Mouse (Mus musculus) mouse trophoblast stem cell (cell line): ENCODE data around the gene Trim46.

Experiments used
- in situ Hi-C, 2 experiments: fragments of 300-500 bp; cut with MseI, MboI; formaldehyde crosslinking; loops; 2 replicates in 1 of 2; 3 replicates in 1 of 2; pipeline ENCODE4 v1.15.1; 2025

The Trim46 gene

GRCm38 (mm10) chr3:89246261-89247100 is at the start of gene Trim46:
Trim46 (minus strand) TSS chr3:89246309.
- in situ Hi-C loops = loop anchor here in 1 of 2 experiments (10.0 kb wide), 1 partner anchor 48 kb away; no protein-coding TSS in a partner anchor

GRCm38 (mm10) chr3:89295685-89296230 is 49.6 kb upstream of the Trim46 start:
- in situ Hi-C loops = loop anchor here in 1 of 2 experiments (10.0 kb wide), 1 partner anchor 51 kb away; the partner anchor contains the start of genes Krtcap2 and Trim46

- in situ Hi-C loops = loop anchor here (5.0 to 10.0 kb wide), 2 partner anchors 42 to 49 kb away; partner anchors contain the start of genes Krtcap2 (in 1 of the 2) and Trim46 (in 1 of the 2)
Observed at GRCm38 (mm10) chr3:89294195-89294594, 48.1 kb upstream of the Trim46 start.

- in situ Hi-C loops = loop anchor here (5.0 to 10.0 kb wide), 2 partner anchors 41 to 49 kb away; partner anchors contain the start of genes Krtcap2 (in 1 of the 2) and Trim46 (in 1 of the 2)
Observed at GRCm38 (mm10) chr3:89293247-89293918, 47.3 kb upstream of the Trim46 start.

GRCm38 (mm10) chr3:89292303-89292702 is 46.2 kb upstream of the Trim46 start:
- in situ Hi-C loops = loop anchor here (5.0 to 10.0 kb wide), 2 partner anchors 40 to 48 kb away; partner anchors contain the start of genes Krtcap2 (in 1 of the 2) and Trim46 (in 1 of the 2)

- in situ Hi-C loops = loop anchor here (5.0 to 10.0 kb wide), 2 partner anchors 40 to 47 kb away; partner anchors contain the start of genes Krtcap2 (in 1 of the 2) and Trim46 (in 1 of the 2)
Observed at GRCm38 (mm10) chr3:89291874-89292273, 45.8 kb upstream of the Trim46 start.

GRCm38 (mm10) chr3:89288503-89288928 is 42.4 kb upstream of the Trim46 start:
- in situ Hi-C loops = no loop called here

- in situ Hi-C loops = no loop called here
Observed at GRCm38 (mm10) chr3:89287286-89287685, 41.2 kb upstream of the Trim46 start.

GRCm38 (mm10) chr3:89285526-89285925 is 39.4 kb upstream of the Trim46 start:
- in situ Hi-C loops = no loop called here

GRCm38 (mm10) chr3:89284261-89284660 is 38.2 kb upstream of the Trim46 start:
- in situ Hi-C loops = no loop called here

GRCm38 (mm10) chr3:89282291-89282643 is 36.2 kb upstream of the Trim46 start:
- in situ Hi-C loops = no loop called here

GRCm38 (mm10) chr3:89281579-89282290 is 35.6 kb upstream of the Trim46 start:
- in situ Hi-C loops = no loop called here

- in situ Hi-C loops = no loop called here
Observed at GRCm38 (mm10) chr3:89280606-89281511, 34.8 kb upstream of the Trim46 start, which contains the start of gene Efna1. Efna1 (minus strand) TSS chr3:89281142.

- in situ Hi-C loops = no loop called here
Observed at GRCm38 (mm10) chr3:89280050-89280605, 34.0 kb upstream of the Trim46 start.

GRCm38 (mm10) chr3:89279153-89279890 is 33.2 kb upstream of the Trim46 start:
- in situ Hi-C loops = no loop called here

- in situ Hi-C loops = no loop called here
Observed at GRCm38 (mm10) chr3:89278643-89279042, 32.5 kb upstream of the Trim46 start.

- in situ Hi-C loops = no loop called here
Observed at GRCm38 (mm10) chr3:89278107-89278506, 32.0 kb upstream of the Trim46 start.

- in situ Hi-C loops = no loop called here
Observed at GRCm38 (mm10) chr3:89277281-89278021, 31.3 kb upstream of the Trim46 start.
